Mouse (Mus musculus) embryonic facial prominence, embryonic 12.5 days (tissue): ENCODE results near the gene Pdcd7. TPM values are rescaled to one million over a fixed set of nuclear protein-coding genes. Genes with fewer than 3 reads are reported as not detected.

Source experiments
- ATAC-seq: fragments of 200-750 bp; cut with Nextera tagmentation; 2 replicates; pipeline ENCODE4 v1.8.0; 2017; ENCODE audit not compliant: insufficient number of reproducible peaks, insufficient read depth, low FRiP score, low TSS enrichment
- H3K27ac ChIP-seq: fragments of 300-500 bp; sonication (generic); 2 replicates; pipeline ENCODE4 v1.5.1; 2016; ENCODE audit warnings: mild to moderate bottlenecking
- H3K27me3 ChIP-seq: fragments of 300-500 bp; sonication (generic); 2 replicates; pipeline ENCODE4 v1.6.1; 2016; ENCODE audit warnings: mild to moderate bottlenecking, moderate library complexity
- H3K36me3 ChIP-seq: fragments of 300-500 bp; sonication (generic); 2 replicates; pipeline ENCODE4 v1.6.1; 2016; ENCODE audit warnings: mild to moderate bottlenecking
- H3K4me1 ChIP-seq: fragments of 300-500 bp; sonication (generic); 2 replicates; pipeline ENCODE4 v1.6.1; 2016
- H3K4me2 ChIP-seq: fragments of 300-500 bp; sonication (generic); replicated peaks from 2 replicates; pipeline ENCODE4 v1.6.1; 2016; ENCODE audit warnings: mild to moderate bottlenecking, moderate library complexity
- H3K4me3 ChIP-seq: fragments of 300-500 bp; sonication (generic); 2 replicates; pipeline ENCODE4 v1.5.1; 2016; ENCODE audit warnings: mild to moderate bottlenecking
- H3K9ac ChIP-seq: fragments of 300-500 bp; sonication (generic); 2 replicates; pipeline ENCODE4 v1.6.1; 2016; ENCODE audit warnings: mild to moderate bottlenecking, moderate library complexity
- H3K9me3 ChIP-seq: fragments of 300-500 bp; sonication (generic); 2 replicates; pipeline ENCODE4 v1.6.1; 2016; ENCODE audit warnings: mild to moderate bottlenecking, moderate library complexity
- WGBS: fragments of 180-500 bp; shearing (Covaris S2); methylation state at CpG from one replicate; pipeline ENCODE4 v1.1.7; 2016; 5-methylcytosine and 5-hydroxymethylcytosine counted together
- polyA plus RNA-seq: library from polyadenylated mRNA; unstranded; fragments of >200 nt; fragmentation: Nextera tagmentation; extraction: Ambion mirVana; gene quantifications from 2 replicates; pipeline ENCODE4 v1.2.1, GENCODE M21; 2016

Gene Pdcd7
- polyA plus RNA-seq, 1 experiment from 2014 or later: 17.1 TPM

DNA sequence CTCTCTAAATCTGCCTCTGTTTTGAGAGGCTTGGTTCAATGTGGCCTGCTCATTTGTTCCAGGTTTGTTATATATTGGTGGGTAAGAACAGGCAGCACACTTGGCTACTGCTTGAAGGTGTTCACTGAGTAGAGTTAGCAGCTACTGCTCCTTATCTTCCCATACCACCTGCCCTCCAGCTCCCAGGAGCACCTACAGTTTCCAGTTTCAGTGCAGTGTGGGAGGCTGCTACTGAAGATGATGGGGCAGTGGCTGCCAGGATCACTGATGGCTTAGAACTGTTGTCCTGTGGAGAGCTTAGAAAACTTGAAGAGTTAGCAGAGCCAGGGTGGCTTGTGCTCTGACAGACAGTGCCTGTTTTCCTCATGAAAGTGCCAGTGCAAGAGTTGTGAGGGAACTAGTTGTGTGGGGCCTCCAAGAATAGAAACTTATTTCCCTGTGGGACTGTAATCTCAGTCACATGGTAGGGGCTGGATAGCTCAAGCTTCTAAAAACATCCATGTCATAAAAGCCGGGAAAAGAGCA is 13.1 kb downstream of the Pdcd7 start:
- WGBS: 91% methylated on average over 1 of the region's 1 CpGs

DNA sequence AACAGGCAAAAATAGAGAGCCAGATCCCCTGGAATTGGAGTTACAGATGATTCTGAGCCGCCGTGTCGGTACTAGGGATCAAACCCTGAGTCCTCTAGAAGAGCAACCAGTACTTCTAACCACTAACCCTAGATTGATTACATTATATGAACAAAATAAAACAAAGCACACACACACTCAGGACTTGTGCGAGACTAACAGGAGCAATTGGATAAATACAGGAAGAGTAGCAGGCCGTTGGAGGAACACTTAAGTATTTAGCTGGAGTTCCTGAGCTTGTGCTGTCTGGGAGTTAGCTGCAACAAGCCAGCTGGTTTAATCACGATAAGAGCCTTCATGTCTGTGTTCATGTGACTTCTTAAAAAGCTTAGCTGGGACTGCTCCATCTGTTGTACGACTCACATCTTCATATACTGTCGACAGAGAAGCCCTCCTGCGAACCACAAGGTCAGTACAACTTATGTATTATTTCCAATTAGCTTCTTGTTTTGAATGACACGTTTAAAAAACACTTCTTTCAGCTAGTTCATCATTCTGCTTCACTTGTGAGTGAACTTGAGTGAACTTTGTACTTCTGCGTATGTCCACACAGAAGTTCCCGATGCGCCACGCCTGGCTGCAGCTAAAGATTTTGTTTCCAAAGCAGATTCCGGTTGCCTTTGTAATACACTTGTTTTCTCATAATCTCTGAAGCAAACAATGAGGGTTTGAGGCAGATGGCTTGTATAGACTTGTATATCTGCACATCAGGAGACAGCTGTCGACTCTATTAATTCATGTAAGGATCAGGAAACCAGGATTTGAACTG is 14.9 kb downstream of the Pdcd7 start, which contains the start of gene Ubap1l:
Gene Ubap1l, plus strand, starts transcription at position 401 of the 808 bp plus-strand sequence.
- Histone ChIP-seq H3K27ac (no peak within 1 kb of the TSS), H3K9ac (no peak within 1 kb of the TSS), H3K4me3 (no peak within 1 kb of the TSS), H3K4me2 (no peak within 1 kb of the TSS), H3K27me3 (no peaks in the 10 kb centered on the region), H3K9me3 (no peaks in the 10 kb centered on the region), H3K4me1 (no peaks in the 10 kb centered on the region), H3K36me3 (peaks cover 56% of the 10 kb centered on the region)
- no peak for ATAC-seq
- 89% methylated on average over 16 of the region's 16 CpGs for WGBS

More for the DNA sequence above, 13.1 kb downstream of the Pdcd7 start:
- Histone ChIP-seq H3K36me3 (peaks cover 61% of the 10 kb centered on the region), H3K4me3 (no peak overlapping the region), H3K9me3 (no peaks in the 10 kb centered on the region), H3K27ac (no peak overlapping the region), H3K27me3 (no peaks in the 10 kb centered on the region), H3K4me2 (no peak overlapping the region), H3K9ac (no peak overlapping the region), H3K4me1 (no peaks in the 10 kb centered on the region)
- ATAC-seq: no peak

DNA sequence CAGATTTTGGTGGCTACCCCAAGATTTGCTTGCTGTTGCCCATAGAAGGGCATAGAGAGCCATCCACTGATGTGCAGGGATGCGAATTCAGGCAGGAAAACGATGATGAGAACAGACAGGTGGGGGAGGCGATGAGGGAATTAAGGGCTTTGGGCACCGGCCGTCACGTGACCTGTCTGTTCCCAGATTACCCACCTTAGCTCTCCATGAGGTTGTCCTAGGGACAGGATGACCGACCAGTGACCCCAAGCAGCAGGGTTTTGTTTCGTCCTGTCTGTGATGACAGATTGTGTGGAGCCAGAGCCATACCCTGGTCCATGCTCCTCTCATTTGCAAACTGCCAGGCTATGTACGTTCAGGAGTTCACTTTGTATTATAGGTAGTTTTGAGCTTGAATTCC is 17.8 kb downstream of the Pdcd7 start:
- Histone ChIP-seq H3K4me1 (no peaks in the 10 kb centered on the region), H3K9ac (no peak overlapping the region), H3K36me3 (peaks cover 33% of the 10 kb centered on the region), H3K4me2 (no peak overlapping the region), H3K9me3 (no peaks in the 10 kb centered on the region), H3K27ac (no peak overlapping the region), H3K27me3 (no peaks in the 10 kb centered on the region), H3K4me3 (no peak overlapping the region)
- WGBS: 60% methylated on average over 9 of the region's 9 CpGs
- ATAC-seq: no peak

DNA sequence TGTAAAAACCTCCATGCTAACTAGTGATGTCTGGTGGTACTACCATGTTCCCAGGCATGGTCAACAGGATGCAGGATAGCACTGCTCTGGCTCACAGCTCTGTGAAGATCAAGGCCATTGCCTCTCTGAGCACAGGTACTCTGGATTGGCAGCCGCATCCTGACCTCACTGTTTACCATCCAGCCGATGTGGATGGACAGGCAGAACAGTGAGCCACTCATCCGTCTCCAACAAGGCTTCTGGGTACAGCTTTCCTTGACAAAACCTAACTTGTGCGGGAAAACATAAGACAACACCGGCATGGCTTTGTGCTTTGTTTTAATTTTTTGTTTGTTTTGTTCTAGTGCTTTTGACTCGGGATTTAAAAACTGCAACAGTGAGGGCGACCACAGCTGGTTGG is 19.8 kb downstream of the Pdcd7 start:
- WGBS: 88% methylated on average over 7 of the region's 7 CpGs
- Histone ChIP-seq H3K4me3 (no peak overlapping the region), H3K4me2 (no peak overlapping the region), H3K27me3 (no peaks in the 10 kb centered on the region), H3K4me1 (no peaks in the 10 kb centered on the region), H3K9ac (no peak overlapping the region), H3K9me3 (no peaks in the 10 kb centered on the region), H3K27ac (no peak overlapping the region), H3K36me3 (peaks cover 16% of the 10 kb centered on the region)
- no peak for ATAC-seq

DNA sequence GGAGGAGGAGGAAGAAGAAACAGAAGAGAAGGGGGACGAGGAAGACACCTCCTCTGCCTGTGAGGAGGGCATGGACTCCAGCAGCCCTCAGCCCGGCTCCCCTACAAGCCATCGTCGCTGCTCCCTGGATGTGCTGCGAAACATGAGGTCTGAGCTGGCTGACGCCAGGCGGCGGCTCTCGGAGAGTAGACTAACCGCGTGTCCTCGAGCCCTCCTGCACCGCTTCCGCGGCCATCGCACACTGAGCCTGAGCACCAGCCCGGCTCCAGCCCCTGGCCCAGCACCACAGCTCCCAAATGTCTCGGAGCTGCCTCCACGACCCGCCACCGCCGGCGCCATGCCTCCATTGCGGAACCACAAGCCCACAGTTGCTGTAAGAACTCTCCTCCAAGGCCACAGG is 25.9 kb downstream of the Pdcd7 start:
- Histone ChIP-seq H3K4me2 (no peak overlapping the region), H3K27ac (no peak overlapping the region), H3K4me1 (no peaks in the 10 kb centered on the region), H3K4me3 (no peak overlapping the region), H3K9ac (no peak overlapping the region), H3K9me3 (no peaks in the 10 kb centered on the region), H3K36me3 (no peaks in the 10 kb centered on the region), H3K27me3 (no peaks in the 10 kb centered on the region)
- 84% methylated on average over 24 of the region's 24 CpGs for WGBS
- ATAC-seq: no peak

DNA sequence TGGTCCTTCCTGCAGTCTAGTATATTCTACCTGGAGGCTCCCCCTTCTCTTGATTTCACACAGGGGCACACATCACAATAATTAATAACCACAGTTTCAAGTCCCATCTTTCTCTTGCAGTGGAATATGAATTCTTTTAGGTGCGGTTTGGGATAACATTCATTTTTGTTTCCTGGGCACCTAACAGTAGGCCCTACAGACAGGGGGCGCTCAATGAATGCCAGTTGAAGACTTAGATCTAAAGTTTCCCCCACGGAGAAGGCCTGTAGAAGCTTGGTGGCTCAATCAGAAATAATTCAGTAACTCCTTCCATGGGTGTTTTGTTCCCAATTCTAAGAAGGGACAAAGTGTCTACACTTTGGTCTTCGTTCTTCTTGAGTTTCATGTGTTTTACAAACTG is 26.5 kb downstream of the Pdcd7 start:
- H3K27me3 ChIP-seq: no peaks in the 10 kb centered on the region
- no peak for ATAC-seq
- no peaks in the 10 kb centered on the region for H3K36me3 ChIP-seq
- H3K4me1 ChIP-seq: no peaks in the 10 kb centered on the region
- no peak overlapping the region for H3K9ac ChIP-seq
- H3K4me3 ChIP-seq: no peak overlapping the region
- whole genome bisulfite sequencing: 79% methylated on average over 4 of the region's 4 CpGs
- H3K9me3 ChIP-seq: no peaks in the 10 kb centered on the region
- H3K27ac ChIP-seq: no peak overlapping the region
- no peak overlapping the region for H3K4me2 ChIP-seq

DNA sequence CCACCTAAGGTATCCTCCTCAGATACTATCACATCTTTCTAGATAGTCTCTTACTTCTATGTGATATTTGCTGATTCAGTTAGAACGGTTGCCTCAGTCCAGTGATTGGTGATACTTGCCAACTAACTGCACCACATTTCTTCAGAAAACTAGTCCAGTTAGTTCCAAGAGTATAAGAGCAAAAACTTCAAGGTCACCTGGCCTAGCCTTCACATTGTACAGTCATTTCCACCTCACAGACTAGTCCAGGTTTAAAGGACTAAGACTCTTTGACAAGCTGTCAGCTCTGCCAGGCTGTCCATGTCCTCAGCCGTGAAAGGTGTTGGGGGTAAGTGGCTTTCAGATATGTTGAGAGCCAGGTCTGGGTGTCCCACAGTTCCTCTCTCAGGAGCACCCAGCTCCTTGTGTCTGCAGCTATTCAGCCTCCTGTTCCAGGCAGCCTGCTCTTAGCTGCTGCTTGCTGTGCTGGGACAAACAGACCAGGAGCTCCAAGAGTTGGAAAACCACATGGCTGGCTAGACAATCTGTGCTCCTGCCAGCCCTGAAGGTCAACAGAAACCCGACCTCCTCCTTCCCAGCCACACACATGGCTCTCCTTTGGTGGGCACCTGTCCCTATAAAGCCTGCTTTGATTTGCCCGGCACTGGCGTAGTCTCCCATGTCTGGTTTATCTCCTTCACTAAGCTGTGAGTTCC is 28.7 kb downstream of the Pdcd7 start:
- WGBS: 74% methylated on average over 5 of the region's 5 CpGs
- no peak for ATAC-seq
- no peaks in the 10 kb centered on the region for H3K4me1 ChIP-seq
- no peak overlapping the region for H3K9ac ChIP-seq
- no peaks in the 10 kb centered on the region for H3K27me3 ChIP-seq
- no peaks in the 10 kb centered on the region for H3K36me3 ChIP-seq
- H3K4me3 ChIP-seq: no peak overlapping the region
- H3K9me3 ChIP-seq: no peaks in the 10 kb centered on the region
- H3K4me2 ChIP-seq: no peak overlapping the region
- H3K27ac ChIP-seq: no peak overlapping the region

DNA sequence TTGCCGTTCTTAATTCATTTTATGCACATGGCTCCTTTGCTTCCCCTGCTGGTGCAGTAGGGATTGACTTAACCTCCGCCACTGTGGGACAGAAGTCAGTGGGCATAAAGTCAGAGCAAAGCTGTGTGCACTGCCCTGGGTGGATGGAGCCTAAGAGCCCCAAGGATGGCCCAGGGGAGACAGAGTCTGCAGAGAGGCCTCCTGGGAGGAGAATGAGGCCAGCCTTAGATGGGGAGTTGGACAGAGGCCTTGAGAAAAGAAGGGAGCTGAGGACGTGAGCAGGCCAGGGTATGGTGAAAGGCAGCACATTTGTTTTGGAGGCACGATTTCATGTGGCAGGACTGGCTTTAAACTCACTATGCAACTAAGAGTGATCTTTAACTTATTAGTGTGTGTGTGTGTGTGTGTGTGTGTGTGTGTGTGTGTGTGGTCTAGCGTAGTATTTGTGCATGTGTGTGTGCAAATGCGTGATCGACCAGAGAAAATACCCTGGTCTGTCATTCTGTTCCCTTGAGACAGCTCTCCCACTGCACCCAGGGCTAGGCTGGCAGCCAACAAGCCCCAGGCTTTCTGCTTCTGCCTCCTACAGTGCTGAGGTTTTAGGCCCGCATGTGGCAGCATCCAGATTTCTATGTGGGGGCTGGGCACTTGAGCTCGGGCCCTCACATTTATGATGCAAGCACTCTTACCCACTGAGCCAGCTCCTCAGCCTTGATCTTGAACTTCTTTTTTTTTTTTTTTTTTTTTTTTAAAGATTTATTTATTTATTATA is 29.4 kb downstream of the Pdcd7 start:
- no peaks in the 10 kb centered on the region for H3K9me3 ChIP-seq
- H3K9ac ChIP-seq: no peak overlapping the region
- ATAC-seq: no peak
- no peak overlapping the region for H3K27ac ChIP-seq
- H3K4me1 ChIP-seq: no peaks in the 10 kb centered on the region
- no peak overlapping the region for H3K4me2 ChIP-seq
- WGBS: 81% methylated on average over 9 of the region's 9 CpGs
- H3K4me3 ChIP-seq: no peak overlapping the region
- H3K27me3 ChIP-seq: no peaks in the 10 kb centered on the region
- no peaks in the 10 kb centered on the region for H3K36me3 ChIP-seq

DNA sequence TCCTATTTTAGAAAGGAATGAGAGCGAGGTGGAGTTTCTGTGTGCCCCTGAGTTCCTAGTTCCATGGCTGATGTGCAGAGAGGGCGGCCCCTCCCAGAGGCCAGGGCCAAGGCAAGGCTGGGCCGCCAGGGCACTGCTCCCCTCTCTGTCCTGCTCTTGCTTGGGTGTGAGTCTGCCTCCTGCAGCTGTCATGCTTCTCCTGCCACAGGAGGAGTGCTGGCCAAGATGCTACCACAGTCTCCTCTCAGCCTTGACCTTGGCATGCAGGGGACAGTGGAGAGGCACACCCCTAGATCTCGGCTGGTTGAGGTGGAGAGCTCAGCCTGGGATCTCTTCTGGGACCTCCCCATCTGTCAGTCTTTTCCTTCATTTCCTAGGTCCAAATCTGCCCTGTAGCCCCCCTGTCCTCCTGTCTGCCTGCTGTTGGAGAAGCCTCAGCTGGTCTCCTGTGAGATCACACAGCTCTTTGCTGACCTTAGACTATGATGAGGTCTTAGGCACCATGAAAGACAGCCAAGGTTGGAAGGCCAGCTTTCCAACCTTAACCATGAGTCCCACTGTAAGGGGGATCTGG is 35.2 kb downstream of the Pdcd7 start:
- H3K27me3 ChIP-seq: no peaks in the 10 kb centered on the region
- no peak overlapping the region for H3K27ac ChIP-seq
- no peak overlapping the region for H3K4me2 ChIP-seq
- H3K4me1 ChIP-seq: no peaks in the 10 kb centered on the region
- no peak overlapping the region for H3K9ac ChIP-seq
- no peaks in the 10 kb centered on the region for H3K36me3 ChIP-seq
- H3K4me3 ChIP-seq: no peak overlapping the region
- no peak for ATAC-seq
- 65% methylated on average over 4 of the region's 4 CpGs for WGBS
- H3K9me3 ChIP-seq: no peaks in the 10 kb centered on the region

DNA sequence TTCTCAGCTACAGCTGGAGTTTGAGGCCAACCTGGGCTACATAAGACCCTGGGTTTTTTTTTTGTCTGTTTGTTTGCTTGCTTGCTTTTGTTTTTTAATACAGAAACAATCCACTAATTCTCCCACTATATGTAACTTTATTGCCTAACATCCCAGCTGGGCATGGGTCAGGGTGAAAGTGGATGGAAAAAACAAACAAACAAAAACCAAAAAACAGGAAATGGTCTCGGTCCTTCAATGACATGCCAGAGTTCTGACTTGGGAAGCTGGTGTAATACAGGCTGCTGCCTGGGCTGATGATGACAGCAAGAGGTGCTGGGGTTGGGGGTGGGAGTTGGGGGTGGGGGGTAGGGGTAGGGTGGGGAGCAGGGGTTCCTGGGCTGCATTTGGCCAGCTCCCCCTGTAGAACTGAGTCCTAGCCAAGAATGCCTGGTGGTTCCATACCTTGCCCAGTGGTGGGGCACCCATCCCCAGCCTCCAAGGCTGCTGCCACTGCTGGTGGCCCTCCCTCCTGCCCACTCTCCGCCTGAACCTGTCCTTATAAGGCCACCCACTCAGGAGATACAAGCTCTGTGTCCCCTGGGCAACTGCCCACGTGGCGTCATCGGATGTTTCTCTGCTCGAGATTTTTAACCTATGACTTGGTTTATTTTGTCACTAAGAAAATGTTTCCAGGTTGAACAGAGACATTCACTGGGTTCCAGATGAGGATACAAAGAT is 36.3 kb downstream of the Pdcd7 start:
- H3K9ac ChIP-seq: no peak overlapping the region

DNA sequence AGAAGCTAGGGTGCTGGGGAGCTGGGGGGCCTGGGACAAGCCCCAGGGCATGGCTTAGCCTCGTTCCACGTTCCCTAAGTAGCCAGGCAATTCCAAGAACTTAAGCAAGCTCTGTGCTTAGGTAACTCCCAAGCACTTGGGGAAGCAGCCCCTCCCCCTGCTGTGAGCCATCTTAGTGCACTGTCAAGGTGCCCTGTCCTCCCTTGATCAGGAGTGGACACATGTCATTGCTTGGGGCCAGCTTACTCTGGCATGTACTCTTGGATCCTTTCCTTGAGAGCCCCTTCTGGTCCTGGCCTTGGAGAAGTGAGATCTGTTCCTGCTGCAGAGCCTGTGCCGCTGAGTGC is 36.8 kb downstream of the Pdcd7 start:
- Histone ChIP-seq H3K27me3 (no peaks in the 10 kb centered on the region), H3K36me3 (no peaks in the 10 kb centered on the region), H3K4me1 (no peaks in the 10 kb centered on the region), H3K4me2 (no peak overlapping the region), H3K9me3 (no peaks in the 10 kb centered on the region), H3K9ac (no peak overlapping the region), H3K4me3 (no peak overlapping the region), H3K27ac (no peak overlapping the region)
- ATAC-seq: no peak
- 52% methylated on average over 3 of the region's 3 CpGs for WGBS

More for the DNA sequence above, 36.3 kb downstream of the Pdcd7 start:
- H3K4me3 ChIP-seq: no peak overlapping the region
- no peak overlapping the region for H3K27ac ChIP-seq
- H3K4me2 ChIP-seq: no peak overlapping the region
- no peaks in the 10 kb centered on the region for H3K4me1 ChIP-seq
- H3K36me3 ChIP-seq: no peaks in the 10 kb centered on the region
- no peaks in the 10 kb centered on the region for H3K27me3 ChIP-seq
- WGBS: 67% methylated on average over 6 of the region's 6 CpGs
- H3K9me3 ChIP-seq: no peaks in the 10 kb centered on the region
- no peak for ATAC-seq
